Mouse (Mus musculus) adrenal gland, adult (tissue): ENCODE results near the gene Nyap1.
"Not testable (repeated sequence)": the region's sequence is repeated elsewhere in the genome, so short reads cannot be mapped to it uniquely, and the experiment has no call there.

Experiments
- DNase-seq, 2 experiments: peaks; one replicate each; pipeline ENCODE4 v3.0.0; 2022 to 2023; ENCODE audit warnings: low spot score in 1 of 2; ENCODE audit not compliant: inconsistent age in 2 of 2

Gene Nyap1

GRCm38 (mm10) chr5:137770709-137771108 is 29.3 kb upstream of the Nyap1 start:
- DNase-seq: peak in 1 of 2 experiments; percentile 59

- no peak for DNase-seq
Observed at GRCm38 (mm10) chr5:137768475-137768874, 27.1 kb upstream of the Nyap1 start.

GRCm38 (mm10) chr5:137766270-137766669 is 24.9 kb upstream of the Nyap1 start:
- DNase-seq: no peak

DNA sequence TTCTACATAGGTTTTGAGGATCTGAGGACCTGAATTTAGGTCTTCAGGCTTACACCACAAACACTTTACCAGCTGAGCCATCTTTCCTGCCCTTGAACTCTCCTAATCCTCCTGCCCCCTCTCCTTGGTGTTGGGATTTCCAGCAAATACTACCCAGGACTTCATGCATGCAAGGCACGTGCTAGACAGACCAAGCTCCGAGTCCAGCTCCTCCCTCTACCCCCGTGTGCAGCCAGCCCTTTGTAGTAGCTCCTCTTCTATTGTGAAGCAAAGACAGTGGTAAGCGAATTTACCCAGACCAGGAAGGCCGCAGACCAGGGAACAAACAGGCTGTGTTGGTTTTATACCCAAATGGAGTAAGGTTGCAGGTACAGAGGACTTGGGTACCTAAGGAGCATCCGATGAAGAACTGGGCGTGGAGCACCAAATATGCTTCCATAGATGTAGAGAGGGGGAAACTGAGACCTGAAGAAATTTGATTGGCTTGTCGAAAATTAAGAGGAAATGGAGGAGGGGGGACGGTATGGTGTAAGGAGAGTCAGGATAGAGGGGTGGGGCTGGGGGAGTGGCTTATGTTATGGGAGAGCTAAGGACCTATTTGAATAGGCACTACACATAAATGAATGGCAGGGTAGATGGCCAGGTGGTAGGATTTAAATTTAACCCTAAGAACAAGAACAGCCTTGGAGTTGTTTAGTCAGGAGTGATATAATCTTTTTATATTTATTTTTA is 23.4 kb upstream of the Nyap1 start:
- DNase-seq: no peak

DNA sequence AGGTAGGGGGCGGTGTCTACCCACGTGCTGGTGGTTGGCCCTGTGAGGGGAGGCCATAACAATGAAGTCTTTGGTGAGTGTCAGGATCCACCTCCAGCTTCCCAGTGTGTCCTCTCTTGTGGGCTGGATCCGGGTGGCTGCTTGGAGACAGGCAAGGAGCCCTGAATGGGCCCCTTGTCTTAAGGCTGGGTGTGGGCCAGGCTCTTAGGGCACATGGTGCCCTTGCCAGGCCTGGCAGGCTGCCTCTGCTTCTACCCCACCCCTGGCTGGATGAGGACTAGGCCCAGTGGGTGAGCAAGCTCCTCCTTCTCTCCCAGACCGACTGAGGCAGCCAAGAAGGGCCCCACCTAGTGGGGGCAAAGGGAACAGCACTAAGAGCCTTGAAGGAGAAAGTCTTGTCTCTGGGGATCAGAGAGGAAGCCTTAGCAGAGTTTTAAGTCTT is 18.6 kb upstream of the Nyap1 start:
- peak; percentile 88 to 93 for DNase-seq

DNA sequence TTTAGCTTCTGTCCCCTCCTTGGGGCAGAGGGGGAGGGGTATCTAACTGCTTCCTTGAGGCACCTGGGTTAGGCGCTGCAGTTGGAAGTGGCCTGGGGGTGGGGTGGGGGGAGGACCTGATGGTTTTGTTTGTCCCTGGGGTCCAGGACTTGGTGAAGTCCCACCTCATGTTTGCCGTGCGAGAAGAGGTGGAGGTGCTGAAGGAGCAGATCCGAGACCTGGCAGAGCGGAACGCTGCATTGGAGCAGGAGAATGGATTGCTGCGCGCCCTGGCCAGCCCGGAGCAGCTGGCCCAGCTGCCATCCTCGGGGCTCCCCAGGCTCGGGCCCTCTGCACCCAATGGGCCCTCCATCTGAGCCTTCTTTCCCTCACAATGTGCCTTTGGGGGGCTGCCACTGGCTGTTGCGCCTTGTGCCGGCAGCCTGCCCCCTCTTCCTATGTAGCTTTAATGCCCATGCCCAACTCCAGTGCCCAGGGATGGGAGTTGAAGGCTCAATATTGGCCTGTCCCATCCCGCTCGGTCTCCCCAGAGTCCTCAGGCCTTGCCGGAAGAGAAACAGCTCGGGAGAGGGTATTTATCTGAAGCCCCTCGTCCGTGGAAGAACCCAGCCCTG is 17.6 kb upstream of the Nyap1 start:
- DNase-seq: peak in 1 of 2 experiments; percentile 35

DNA sequence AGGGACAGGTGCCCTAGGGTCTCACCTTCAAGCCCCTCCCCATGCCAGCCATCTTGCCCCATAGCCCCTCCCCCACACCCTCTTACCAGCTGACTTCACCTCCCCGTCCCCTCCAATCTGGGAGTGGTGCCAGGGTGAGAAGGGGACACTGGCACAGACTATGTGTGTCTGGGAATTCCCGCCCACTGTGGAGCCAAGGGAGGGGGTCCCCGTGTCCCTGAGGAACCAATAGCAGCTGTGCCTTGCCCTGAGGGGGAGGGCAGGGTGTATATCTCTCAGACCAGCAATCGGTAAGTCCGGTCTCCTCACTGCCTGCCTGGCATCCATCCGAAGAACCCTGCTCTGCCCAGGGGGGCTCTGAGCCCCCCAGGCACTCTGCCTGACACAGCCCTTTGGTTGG is 16.5 kb upstream of the Nyap1 start:
- peak; percentile 41 to 58 for DNase-seq

DNA sequence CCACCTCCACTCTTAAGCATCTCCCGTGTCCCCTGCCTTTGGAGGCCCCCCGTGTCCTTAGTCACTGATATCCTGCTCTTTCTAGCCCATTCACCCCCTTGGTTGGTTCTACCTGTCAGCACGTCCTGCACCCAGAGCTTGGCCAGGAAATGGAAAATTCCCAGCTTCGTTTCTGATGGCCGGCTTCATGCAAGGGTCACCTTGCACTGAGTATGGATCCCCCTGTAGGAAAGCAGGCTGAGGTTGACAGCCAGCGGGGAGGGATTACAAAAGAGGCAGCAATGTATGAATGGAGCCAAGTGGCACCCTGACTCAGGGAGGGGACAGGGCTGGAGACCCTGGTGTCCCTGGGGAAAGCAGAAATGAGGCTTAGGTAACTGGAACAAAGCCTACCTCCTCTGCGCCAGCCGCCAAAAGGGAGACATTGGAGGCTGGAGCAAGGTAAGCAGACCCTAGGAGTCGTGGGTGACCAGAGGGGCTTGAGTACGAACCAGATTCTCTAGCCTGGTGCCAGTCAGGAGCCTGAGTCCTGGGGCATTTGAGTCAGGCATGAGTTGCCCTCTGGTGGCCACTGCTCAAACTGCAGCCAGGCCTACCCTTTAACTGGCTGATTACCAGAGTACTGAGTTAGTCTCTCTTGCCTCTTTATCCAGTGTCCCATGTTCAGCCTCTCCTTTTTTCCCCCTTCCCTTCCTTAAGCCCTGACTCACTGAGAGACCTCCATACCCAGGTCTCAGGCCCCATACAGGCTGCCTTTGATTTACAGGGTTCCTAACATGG is 15.7 kb upstream of the Nyap1 start:
- peak; percentile 84 to 96 for DNase-seq

DNA sequence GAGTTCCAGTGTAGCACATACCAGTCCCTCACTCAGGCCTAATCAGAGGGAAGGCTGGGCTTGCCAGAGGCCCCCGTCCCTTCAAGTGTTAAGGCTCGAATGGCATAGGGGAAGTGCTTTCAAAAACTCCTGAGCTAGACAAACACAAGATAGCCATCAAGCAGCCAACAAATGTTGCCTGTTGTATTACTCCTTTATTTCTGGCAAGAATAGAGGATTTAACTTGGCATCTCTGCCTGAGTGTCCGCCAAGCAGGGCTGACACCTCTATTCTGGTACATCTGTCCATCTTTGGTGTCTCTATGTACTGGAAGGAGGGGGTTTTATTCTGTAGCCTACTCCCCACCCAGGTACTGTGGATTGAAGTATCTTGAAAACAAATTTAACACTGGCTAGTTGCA is 14.7 kb upstream of the Nyap1 start:
- no peak for DNase-seq

DNA sequence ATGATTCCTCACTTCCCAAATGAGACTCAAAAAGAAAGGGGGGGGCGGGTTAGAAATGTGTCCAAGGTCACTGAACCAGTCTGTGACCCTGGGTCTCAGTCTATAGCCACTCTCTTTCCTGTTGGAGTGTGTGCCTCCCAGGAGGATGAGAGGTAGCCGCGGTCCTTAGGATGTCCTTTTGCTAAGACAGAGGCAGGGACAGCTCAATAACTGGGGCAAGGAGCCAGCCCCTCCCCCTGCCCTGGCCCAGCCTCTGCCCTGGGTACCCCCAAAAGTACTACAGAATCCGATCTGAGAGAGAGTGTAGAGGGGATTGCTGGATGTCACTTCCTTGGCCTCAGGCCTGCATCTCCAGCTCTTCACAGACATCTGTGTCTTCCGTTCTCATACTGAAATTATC is 14.0 kb upstream of the Nyap1 start:
- DNase-seq: no peak

GRCm38 (mm10) chr5:137753111-137753832 is 11.9 kb upstream of the Nyap1 start:
- DNase-seq: no peak

GRCm38 (mm10) chr5:137751988-137752387 is 10.6 kb upstream of the Nyap1 start:
- no peak for DNase-seq

- DNase-seq: no peak
Observed at GRCm38 (mm10) chr5:137751221-137751887, 9.9 kb upstream of the Nyap1 start.

GRCm38 (mm10) chr5:137750212-137750611 is 8.8 kb upstream of the Nyap1 start:
- DNase-seq: not testable (repeated sequence)

- DNase-seq: peak in 1 of 2 experiments; percentile 48
Observed at GRCm38 (mm10) chr5:137749196-137749836, 7.9 kb upstream of the Nyap1 start.

- peak in 1 of 2 experiments; percentile 62 for DNase-seq
Observed at GRCm38 (mm10) chr5:137748130-137748770, 6.8 kb upstream of the Nyap1 start.

DNA sequence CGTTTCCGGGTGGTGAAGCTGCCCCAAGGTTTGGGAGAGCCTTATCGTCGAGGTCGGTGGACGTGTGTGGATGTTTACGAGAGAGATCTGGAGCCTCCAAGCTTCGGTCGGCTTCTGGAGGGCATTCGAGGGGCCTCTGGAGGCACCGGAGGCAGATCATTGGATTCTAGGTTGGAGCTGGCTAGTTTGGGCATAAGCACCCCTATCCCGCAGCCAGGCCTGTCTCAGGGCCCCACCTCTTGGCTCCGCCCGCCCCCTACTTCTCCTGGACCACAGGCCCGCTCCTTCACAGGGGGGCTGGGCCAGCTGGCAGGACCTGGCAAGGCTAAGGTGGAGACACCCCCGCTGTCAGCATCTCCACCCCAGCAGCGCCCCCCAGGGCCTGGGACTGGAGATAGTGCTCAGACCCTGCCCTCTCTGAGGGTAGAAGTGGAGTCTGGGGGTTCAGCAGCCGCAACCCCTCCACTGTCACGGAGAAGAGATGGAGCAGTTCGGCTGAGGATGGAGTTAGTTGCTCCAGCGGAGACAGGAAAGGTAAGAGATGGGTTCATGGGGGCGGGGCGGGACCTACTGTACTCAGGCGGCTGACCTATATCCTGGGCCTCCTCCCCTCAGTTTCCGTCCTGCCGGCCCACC is 6.0 kb upstream of the Nyap1 start:
- DNase-seq: peak; percentile 67 to 80

DNA sequence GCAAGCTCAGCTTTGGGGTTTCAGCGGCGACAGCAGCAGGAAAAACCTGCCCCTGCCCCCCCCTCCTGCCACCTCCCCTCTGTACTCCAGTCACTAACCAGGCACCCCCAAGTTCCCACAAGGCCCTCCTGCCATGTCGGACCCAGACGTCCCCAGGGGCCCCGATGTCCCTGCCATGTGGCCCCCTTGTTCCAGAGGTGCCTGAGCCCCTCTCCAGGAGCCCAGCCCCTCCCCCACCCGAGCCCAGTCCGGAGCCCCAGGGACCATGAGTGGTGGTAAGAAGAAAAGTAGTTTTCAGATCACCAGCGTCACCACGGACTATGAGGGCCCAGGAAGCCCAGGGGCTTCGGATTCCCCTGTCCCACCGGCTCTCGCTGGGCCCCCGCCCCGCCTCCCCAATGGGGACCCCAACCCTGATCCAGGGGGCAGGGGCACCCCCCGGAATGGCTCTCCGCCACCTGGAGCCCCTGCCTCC is 5.5 kb upstream of the Nyap1 start:
- DNase-seq: peak in 1 of 2 experiments; percentile 55

GRCm38 (mm10) chr5:137746282-137746850 is 5.0 kb upstream of the Nyap1 start:
- peak; percentile 78 to 90 for DNase-seq
